Mouse (Mus musculus): Measurements from ENCODE around the gene 9330182O14Rik.

- TF ChIP-seq GATA1 (IDR thresholded peaks at IDR 0.05; ENCODE audit: borderline replicate concordance, low read length) (no peak), CTCF (IDR thresholded peaks at IDR 0.05; ENCODE audit: low read depth, low read length) (no peak), TAL1 (conservative IDR thresholded peaks at IDR 0.05; ENCODE audit: low read depth, low read length) (no peak)
These were observed 19.4 kb upstream of the 9330182O14Rik start for GRCm38 (mm10) chr15:40114600-40115271.

Measured in G1E (cell line).